Mouse (Mus musculus) ES-E14 (cell line): ENCODE data around the gene Tpbgl.

Source experiments
- CHD2 ChIP-seq: IDR thresholded peaks from 2 replicates; pipeline ENCODE4 v1.6.1; 2014; ENCODE audit warnings: mild to moderate bottlenecking, low read depth, low read length, inconsistent platforms
- HCFC1 ChIP-seq: IDR thresholded peaks from 2 replicates; pipeline ENCODE4 v1.6.1; 2012; ENCODE audit warnings: low read length, inconsistent platforms, borderline replicate concordance; ENCODE audit not compliant: insufficient read depth
- MAFK ChIP-seq: IDR thresholded peaks from 2 replicates; pipeline ENCODE4 v1.6.1; 2014; ENCODE audit warnings: mild to moderate bottlenecking, low read depth, low read length, inconsistent platforms; ENCODE audit not compliant: insufficient read depth
- ZC3H11A ChIP-seq: IDR thresholded peaks from 2 replicates; pipeline ENCODE4 v1.6.1; 2012; ENCODE audit warnings: low read depth, mild to moderate bottlenecking, inconsistent platforms, low read length, borderline replicate concordance

- no peak for TF ChIP-seq HCFC1
- TF ChIP-seq ZC3H11A = no peak
- no peak for TF ChIP-seq MAFK
- TF ChIP-seq CHD2 = no peak
Measured at GRCm38 (mm10) chr7:99607632-99608031, 19.3 kb downstream of the Tpbgl start.
